Mouse (Mus musculus): ENCODE data around the gene Slfn14.
"Not testable (repeated sequence)": the region's sequence is repeated elsewhere in the genome, so short reads cannot be mapped to it uniquely, and the experiment has no call there.

Gene Slfn14

DNA sequence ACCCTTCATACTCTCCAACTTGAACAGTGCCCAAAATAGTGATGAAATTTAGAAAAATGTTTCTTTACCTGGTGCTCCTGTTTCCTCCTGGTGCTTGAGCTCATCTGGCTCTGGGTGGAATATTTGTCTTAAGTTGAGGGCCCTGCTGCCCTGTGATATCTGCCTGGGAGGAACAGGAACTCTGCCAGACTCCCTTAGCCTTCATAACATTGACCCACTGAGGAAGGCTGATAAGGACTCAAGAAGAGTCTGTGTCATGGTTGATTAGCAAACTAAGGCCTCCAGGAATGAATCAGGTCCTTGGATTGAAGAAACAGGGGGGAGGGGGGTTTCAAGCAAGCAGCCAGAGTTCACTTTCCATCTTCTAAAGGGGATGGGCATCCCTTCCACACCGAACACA is at the start of gene Slfn14:
TSS of gene Slfn14 (minus strand) at position 161 of the 400 bp plus-strand sequence.
- peak; percentile 58 for DNase-seq (ENCODE audit: low spot score)

DNA sequence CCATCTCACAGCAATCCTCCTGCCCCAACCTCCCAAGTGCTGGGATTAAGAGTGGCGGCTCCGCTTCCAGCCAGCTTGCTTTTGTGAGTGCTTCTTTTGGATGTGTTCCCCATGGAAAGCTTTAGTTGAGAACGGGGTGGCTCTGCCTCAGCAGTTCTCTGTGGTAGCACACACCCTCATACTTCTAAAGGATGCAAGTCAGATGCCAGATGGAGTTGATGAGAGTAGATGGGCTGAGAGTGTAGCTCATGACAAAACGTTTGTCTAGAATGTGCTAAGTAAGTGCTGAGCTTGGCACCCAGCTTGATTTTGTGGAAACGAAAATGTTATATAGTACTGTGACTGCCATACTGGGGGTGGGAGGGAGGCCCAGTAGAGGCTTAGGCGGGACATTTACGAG is 49.3 kb upstream of the Slfn14 start:
- no peak for DNase-seq (ENCODE audit: low spot score)

DNA sequence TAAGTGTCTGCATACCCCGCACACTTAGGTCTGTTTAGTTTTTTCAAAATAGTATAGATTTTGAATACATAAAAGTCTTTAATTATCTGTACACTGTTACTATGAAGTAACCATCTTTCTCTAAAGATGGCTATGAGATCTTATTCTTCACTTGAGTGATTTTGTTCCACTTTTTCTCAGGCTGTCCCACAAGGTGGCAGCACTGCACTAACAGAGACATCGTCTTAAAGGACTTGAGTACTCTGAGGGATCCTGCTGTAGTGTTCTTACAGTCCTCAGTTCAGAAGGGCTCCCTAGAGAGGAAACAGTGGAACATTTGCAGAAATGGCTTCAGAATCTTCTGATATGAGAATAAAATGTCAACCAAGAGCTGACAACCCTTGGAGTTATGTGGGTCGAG is 40.9 kb upstream of the Slfn14 start:
- peak; percentile 35 for DNase-seq (ENCODE audit: low spot score)

- not testable (repeated sequence) for DNase-seq (ENCODE audit: low spot score)
Observed at GRCm38 (mm10) chr11:83326692-83327091, 40.2 kb upstream of the Slfn14 start.

GRCm38 (mm10) chr11:83319048-83319447 is 32.5 kb upstream of the Slfn14 start:
- DNase-seq (ENCODE audit: low spot score), result no peak

DNA sequence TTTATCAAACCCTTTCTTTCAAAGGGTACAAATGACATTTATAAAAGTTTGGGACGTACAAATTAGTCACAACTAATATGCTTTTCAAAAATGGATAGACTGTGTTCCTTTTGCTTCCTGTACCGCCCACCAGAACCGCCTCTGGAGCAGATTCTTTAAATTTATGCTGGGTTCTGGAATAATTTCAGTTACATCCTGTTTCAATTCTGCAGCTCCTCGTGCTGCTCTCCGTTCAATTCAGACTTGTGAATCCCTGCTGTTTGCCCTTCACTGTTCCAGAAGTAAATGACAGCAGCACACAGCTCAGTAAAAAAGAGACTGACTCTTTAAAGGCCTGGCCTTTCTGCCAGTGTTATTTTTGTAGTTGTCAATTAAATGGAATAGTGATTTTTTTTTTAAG is 25.9 kb upstream of the Slfn14 start:
- no peak for DNase-seq (ENCODE audit: low spot score)

- no peak for DNase-seq (ENCODE audit: low spot score)
Observed at GRCm38 (mm10) chr11:83306700-83307253, 20.3 kb upstream of the Slfn14 start.

DNA sequence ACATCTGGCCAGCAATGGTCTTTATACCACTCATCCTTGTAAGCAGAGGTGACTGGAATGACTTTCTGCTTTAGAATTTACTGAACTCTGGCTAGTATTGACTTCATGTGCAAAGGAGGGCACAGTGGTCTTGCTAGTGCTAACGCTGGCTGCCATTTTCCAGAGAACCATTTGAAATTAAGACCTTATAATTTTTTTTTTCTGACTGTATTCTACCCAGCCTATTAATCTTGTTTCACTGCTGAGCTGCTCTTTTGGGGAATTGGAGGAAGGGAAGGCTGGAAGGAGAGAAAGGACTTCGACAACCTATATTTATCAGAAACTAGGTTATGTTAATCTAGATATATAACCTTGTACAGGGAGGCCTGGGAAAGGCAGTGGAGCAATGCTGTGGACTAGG is 18.0 kb upstream of the Slfn14 start:
- no peak for DNase-seq (ENCODE audit: low spot score)

- no peak for DNase-seq (ENCODE audit: low spot score)
Observed at GRCm38 (mm10) chr11:83303751-83304150, 17.2 kb upstream of the Slfn14 start.

GRCm38 (mm10) chr11:83302526-83303251 is 16.2 kb upstream of the Slfn14 start, which contains the start of gene Pex12:
TSS of gene Pex12 (minus strand) at chr11:83302586.
- peak; percentile 86 for DNase-seq (ENCODE audit: low spot score)

DNA sequence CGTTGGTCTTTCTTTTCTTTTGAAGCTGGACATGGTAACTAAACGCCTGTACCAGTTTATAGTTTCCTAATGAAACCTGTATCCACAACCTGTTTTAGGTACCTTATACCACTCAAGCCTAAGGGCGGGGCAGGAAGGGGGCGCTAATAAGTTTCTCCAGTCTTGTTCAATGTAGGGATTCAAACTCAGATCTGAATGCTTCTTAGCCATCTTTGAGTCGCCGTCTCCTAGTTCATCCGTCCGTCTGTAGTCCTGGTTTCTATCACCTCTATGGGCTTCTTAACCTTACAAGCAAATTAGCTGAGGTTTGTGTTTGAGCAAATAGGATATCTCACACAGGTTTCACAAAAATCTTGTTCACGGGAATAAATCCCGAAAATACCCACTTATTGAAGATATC is 15.6 kb upstream of the Slfn14 start:
- no peak for DNase-seq (ENCODE audit: low spot score)

- no peak for DNase-seq (ENCODE audit: low spot score)
Observed at GRCm38 (mm10) chr11:83301431-83301831, 14.9 kb upstream of the Slfn14 start.

DNA sequence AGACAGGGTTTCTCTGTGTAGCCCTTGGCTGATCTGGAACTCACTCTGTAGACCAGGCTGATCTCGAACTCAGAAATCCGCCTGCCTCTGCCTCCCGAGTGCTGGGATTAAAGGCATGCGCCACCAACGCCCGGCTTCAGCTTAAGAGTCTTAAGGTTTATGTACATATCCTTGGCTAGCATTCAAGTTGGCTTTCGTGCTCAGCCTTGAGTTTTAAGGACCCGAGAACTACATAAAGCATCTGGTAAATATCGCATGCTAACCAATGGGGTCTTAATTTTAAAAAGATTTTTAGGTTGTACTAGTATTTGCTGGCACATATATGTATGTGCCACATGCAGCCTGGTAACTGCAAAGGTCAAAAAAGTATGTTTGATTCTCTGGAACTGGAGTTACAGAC is 13.2 kb upstream of the Slfn14 start:
- DNase-seq (ENCODE audit: low spot score), result no peak

DNA sequence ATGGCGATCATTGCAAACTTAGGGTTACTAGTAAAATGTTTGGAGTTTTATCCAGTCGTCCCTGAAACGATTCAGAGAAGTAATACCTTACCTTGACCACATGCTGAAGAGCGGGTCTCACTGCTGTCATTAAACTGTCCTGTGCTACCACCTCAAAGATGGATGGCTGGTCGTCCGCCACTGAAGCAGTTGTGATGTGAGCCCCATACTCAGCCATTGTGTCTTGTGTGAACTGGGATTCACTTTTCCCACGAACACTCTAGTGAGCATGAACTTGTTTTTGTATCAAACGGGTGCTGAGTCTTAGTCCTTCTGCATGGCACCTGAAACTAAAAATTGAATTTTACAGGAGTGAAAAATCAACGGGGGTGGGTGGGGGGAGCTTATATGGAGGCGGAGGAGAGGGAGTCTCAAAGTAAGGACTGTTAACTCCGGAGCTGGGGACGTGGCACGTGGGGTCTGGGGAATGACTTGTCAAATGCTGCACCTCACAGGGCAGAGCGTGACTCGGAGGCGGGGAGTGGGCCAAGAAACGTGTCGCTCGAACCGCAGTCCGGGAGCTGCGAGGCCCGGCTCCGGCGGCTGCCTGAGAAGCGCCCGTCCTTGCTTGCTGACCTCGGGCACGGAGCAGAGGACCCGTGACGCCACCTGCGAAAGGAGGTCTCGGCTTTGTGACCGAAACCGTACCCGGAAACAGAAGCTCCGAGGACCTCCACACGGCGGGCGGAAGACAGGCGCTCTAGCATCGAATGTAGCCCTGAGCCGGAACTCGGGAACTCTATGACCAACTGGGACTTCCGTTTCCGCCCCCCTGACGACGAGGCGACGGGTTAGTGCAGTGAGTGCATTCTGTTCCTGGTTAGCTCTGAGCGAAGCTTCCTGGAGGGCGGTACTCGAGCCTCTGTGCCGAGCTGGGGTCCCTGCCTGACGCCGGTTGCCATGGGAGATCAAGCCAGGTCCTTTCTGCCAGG is 12.0 kb upstream of the Slfn14 start, which contains the start of gene Ap2b1:
TSS of gene Ap2b1 (plus strand) at position 800 of the 971 bp plus-strand sequence.
- peak; percentile 83 for DNase-seq (ENCODE audit: low spot score)

DNA sequence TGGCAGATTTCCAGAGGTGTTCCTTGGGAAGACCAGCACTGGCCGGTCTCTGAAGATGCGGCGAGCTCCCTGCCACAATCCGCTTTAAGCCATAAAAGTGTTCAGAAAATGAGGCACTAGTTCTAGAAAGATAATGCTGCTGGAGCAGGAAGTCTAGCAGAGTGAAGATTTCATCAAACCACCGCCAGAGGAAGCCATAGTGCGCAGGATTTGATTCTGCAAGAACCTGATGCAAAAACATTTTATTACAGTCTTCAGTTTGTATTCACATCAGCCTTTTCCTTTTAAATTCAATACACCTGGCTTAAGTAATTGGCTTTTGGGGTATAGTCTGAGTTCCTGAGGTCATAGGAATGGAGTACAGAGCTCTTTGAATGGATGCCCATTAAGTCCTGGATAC is 11.3 kb upstream of the Slfn14 start:
- no peak for DNase-seq (ENCODE audit: low spot score)

GRCm38 (mm10) chr11:83294133-83294532 is 7.6 kb upstream of the Slfn14 start:
- no peak for DNase-seq (ENCODE audit: low spot score)

DNA sequence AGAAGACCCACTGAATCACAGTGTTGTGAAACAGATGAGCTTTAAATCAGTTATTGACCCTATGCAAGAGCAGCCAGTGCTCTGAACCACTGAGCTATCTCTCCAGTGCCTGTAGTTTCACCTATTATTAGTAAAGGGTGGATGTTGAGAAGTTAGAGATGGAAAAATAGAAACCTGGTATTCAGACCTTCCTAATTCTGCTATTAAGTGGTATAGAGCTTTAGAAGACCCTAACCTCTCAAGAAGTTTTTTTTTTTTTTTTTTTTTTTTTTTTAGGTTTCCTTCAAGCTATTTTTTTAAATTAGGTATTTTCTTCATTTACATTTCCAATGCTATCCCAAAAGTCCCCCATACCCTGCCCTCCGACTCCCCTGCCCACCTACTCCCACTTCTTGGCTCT is 6.7 kb upstream of the Slfn14 start:
- no peak for DNase-seq (ENCODE audit: low spot score)

GRCm38 (mm10) chr11:83292251-83292587 is 5.7 kb upstream of the Slfn14 start:
- no peak for DNase-seq (ENCODE audit: low spot score)

GRCm38 (mm10) chr11:83291375-83292250 is 5.1 kb upstream of the Slfn14 start:
- peak; percentile 90 for DNase-seq (ENCODE audit: low spot score)

- no peak for DNase-seq (ENCODE audit: low spot score)
Observed at GRCm38 (mm10) chr11:83289633-83290032, 3.1 kb upstream of the Slfn14 start.

DNA sequence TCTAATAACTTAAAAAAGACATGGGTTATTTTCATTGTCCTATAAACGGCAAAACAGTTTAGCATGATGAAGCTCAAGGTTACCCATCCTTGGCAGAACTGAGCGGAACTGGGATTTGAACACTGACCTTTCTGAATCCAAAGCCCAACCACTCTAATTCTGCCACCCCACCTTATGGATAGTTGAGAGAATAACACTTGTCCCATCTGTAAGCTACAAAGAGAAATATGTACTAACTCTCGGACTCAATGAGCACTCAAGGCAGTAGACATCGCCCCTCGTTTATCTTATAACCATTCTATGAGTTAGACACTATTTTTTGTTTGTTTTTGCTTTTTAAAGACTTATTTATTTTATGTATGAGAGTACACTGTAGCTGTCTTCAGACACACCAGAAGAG is 2.5 kb upstream of the Slfn14 start:
- no peak for DNase-seq (ENCODE audit: low spot score)

DNA sequence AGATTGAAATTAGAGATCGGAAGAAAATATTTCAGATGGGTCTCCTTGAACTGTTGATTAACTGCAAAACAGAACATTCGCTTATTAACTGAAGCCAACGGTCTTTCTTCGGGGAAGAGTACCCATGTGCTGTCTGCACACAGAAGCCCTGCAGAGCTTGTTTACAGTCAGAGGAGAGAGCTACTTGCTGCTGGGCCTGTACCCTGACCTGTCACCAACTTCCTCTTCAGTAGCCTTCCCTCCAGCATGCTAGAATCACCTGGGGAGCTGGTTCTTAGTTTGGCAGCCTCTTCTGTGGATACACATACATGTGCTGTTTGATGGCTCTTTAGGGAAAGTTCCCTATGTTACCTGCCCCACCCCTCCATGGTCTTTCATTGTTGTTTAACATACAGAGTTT is 899 bp downstream of the Slfn14 start:
- no peak for DNase-seq (ENCODE audit: low spot score)
